Mouse (Mus musculus): ENCODE measurements around the gene Npepps. TPM values are rescaled to one million over a fixed set of nuclear protein-coding genes. Genes with fewer than 3 reads are reported as not detected.

Npepps gene
- polyA plus RNA-seq, 1 experiment from 2014 or later = 114 TPM

DNA sequence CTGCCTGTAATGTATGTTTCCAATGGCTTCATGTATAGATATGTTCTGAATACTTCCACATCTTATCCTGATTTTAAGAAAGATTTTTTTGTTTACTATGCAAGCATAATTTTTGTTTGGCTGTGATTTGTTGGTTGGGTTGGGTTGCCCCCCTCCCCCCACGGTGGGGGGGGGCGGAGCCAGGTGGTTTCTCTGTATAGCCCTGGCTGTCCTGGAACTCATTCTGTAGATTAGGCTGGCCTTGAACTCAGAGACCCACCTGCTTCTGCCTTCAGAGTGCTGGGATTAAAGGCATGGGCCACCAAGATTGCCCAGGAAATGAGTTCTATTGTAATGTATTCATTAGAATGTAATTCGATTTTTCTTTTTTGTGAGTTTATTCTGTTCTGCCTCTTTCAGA lies 91.2 kb downstream of the Npepps start:
- ChIA-PET POLR2A (interaction anchor here (1.5 kb wide), 1 partner anchor 15 kb away, joined by 3 read pairs; no protein-coding TSS in a partner anchor), CTCF (no interaction called here)
- in situ Hi-C loops (cut with MboI; ENCODE audit: low pct_unique_long_range_greater_than_20kb) = no loop called here
- ATAC-seq (no peak), DNase-seq (ENCODE audit: low read depth, low spot score) (no peak)
- no peak for TF ChIP-seq CTCF (IDR thresholded peaks at IDR 0.05)
- no peaks in the 10 kb centered on the region for H3K27me3 ChIP-seq

DNA sequence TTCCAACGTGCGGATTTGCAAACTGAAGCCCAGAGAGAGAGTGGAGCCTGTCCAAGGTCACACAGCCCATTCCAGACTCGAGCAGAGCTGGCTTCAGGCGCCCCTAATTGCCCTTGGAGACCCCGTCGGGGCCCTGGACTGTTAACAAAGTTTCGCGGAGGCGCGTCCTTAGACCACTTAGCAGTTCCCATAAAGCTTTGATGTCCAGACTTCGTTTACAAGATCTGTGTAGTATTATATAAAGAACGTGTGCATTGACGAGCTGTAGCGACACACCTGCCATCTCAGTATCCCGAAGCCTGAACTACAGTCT lies 91.8 kb downstream of the Npepps start:
- ATAC-seq = no peak

DNA sequence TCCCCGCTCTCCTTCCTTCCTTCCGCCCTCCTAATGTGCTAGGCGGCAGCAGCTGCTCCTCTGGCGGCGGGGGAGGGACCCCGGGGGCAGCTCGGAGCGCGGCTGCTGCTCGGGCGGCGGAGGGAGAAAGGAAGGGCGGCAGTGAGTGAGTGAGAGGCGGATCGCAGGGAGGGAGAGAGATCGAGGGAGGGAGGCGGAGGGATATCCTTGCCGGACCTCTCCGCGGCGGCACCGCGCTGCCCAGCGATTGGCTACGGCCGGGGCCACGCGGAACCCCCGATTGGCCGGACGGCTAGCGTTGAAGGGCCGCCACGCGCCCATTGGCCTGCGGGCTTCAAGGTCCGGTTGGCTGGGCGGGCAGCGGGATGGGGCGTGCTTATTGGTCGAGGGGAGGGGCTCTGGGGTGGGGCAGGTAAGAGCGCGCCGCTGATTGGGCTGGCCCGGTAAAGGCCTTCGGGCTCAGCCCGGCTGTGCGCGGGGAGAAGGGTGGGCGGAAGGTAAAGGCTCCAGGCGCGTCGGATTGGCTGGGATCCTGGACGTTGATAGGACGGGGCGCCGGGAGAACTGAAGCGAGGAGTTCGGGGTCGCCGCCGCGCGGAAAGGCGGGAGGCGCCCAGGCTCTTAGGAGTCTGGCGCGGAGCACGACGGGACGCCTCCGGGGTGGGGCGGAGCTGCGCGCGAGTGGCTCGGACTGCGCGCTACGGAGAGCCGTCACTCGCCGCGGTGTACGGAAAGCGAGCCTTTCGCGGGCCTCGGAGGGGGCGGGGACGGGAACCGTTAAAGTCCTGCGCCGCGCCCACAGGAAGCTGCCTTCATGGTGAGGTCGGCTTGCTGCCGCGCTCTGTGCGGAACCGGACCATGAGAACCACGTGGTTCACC lies 92.4 kb downstream of the Npepps start, which contains the start of gene Kpnb1:
Gene Kpnb1 (minus strand): TSS at position 118 of the 879 bp plus-strand sequence.
- in situ Hi-C loops (cut with MboI; ENCODE audit: low pct_unique_long_range_greater_than_20kb) = no loop called here
- no peaks in the 10 kb centered on the region for H3K27me3 ChIP-seq
- ATAC-seq (peak; percentile 89), DNase-seq (ENCODE audit: low read depth, low spot score) (peak; percentile 88)
- no peak for TF ChIP-seq CTCF (IDR thresholded peaks at IDR 0.05)
- ChIA-PET CTCF (no interaction called here), POLR2A (interaction anchor here (0.6 to 1.5 kb wide), 3 partner anchors 14 to 122 kb away, joined by 3 to 6 read pairs (median 3); no protein-coding TSS in a partner anchor)

More for the DNA sequence above, 91.8 kb downstream of the Npepps start:
- no peak for TF ChIP-seq CTCF (IDR thresholded peaks at IDR 0.05)
- in situ Hi-C loops (cut with MboI; ENCODE audit: low pct_unique_long_range_greater_than_20kb) = no loop called here
- ChIA-PET CTCF (no interaction called here), POLR2A (interaction anchor here (1.1 to 1.5 kb wide), 2 partner anchors 14 to 122 kb away, joined by 3 to 6 read pairs; no protein-coding TSS in a partner anchor)
- no peaks in the 10 kb centered on the region for H3K27me3 ChIP-seq
- DNase-seq (ENCODE audit: low read depth, low spot score) = no peak

DNA sequence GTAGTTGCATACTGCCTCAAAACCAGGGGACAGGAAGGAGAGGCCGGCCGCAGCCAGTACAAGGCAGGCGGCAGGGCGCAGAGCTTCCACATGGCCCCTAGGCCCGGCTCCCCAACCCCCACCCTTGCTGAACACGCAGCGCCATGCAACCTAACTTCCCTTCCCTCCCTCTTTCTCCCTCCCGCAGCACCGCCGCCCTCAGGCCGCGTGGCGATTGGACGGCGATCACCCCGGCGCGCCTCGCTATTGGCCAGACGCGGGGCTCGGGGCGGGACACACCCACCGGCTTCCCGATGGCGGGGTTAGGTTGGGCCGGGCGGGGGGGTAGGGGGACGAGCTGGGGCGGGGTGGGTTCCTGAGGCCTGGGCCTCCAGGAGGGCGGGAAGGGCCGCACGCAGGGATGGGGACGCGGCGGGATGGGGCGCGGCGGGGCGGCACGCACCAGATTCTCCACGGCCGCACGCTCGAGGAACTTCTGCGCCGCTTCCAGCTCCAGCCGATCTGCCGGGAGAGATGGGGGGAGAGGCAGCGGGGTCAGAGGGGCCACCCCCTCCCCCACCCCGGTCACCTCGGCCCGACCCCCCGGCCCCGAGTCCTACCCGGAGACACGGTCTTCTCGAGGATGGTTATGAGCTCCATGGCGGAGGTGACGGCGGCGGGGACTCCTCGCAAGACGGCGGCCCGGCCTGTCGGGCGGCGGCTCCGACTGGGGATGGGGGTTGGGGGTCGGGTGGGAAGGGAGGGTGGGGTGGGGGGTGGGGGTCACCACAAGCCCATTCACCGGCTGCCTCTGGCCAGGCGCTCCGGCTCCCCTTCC lies 93.3 kb downstream of the Npepps start:
- POLR2A ChIA-PET = interaction anchor here (0.7 kb wide), 1 partner anchor 23 kb away, joined by 3 read pairs; no protein-coding TSS in a partner anchor
- no peak for TF ChIP-seq CTCF (IDR thresholded peaks at IDR 0.05)
- peak; percentile 48 for ATAC-seq
- no peaks in the 10 kb centered on the region for H3K27me3 ChIP-seq
- CTCF ChIA-PET = no interaction called here
- in situ Hi-C loops (cut with MboI; ENCODE audit: low pct_unique_long_range_greater_than_20kb) = no loop called here
- DNase-seq (ENCODE audit: low read depth, low spot score) = peak; percentile 67

DNA sequence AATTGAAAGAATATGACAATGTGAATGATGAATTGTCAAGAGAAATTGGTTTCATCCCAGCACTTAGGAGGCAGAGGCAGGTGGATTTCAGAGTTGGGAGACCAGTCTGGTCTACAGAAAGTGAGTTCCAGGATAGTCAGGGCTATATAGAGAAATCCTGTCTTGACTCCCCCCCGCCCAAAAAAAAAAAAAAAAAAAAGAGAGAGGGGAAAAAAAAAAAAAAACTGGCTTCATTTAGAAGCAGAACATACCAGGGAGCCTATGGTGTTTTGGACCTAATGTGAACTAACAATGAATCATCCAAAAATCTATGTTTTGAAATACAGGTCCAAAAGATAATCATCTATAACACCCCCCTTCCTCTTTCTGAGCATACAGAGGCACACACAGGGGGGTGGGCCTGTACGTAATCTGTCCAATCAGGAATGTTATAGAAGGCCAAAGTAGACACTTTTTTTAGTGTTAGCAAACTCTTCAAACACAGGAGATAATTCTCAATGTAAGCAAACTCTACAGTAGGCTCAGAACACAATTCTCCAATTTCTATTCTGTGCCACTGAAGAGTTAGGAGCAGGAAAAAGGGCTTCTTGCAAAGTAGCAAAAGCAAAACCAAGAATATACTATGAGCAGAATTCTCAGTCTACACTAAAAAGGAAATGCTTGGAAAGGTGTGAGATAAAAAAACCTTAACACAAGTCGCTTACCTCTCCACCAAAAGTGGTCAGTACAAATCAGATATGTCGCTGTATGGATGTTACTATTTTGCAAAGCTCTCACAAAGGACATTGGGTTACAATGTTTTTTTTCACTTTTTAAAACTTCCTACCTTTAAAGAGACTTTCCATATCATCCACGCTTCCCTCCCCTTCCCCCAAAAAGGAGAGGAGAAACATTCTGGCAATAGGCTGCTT lies 94.5 kb downstream of the Npepps start:
- CTCF ChIA-PET = no interaction called here
- in situ Hi-C loops (cut with MboI; ENCODE audit: low pct_unique_long_range_greater_than_20kb) = no loop called here
- TF ChIP-seq CTCF (IDR thresholded peaks at IDR 0.05) = no peak
- ATAC-seq (no peak), DNase-seq (ENCODE audit: low read depth, low spot score) (no peak)
- H3K27me3 ChIP-seq = no peaks in the 10 kb centered on the region
- POLR2A ChIA-PET = interaction anchor here (0.7 kb wide), 1 partner anchor 22 kb away, joined by 3 read pairs; no protein-coding TSS in a partner anchor

DNA sequence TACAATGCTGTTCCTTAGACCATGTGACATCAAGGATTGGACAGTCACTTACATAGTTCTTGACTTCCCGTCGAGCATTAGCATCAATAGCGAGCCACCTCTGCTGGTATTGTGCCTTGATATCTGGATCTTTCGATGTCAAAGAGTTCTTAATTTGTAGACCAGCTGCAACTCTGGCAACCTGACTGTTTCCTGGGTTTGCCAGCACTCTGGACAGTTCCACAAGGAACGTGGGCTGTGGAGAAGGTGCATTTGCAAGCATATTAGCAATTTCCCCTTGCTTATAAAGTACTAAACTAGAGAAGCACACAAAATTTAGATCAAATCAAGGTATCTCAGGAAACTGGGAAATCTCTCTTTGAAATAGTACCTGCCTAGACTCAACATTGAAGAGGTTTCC lies 95.6 kb downstream of the Npepps start:
- DNase-seq (ENCODE audit: low read depth, low spot score) (no peak), ATAC-seq (no peak)
- in situ Hi-C loops (cut with MboI; ENCODE audit: low pct_unique_long_range_greater_than_20kb) = no loop called here
- CTCF ChIA-PET = no interaction called here
- no peak for TF ChIP-seq CTCF (IDR thresholded peaks at IDR 0.05)
- no peaks in the 10 kb centered on the region for H3K27me3 ChIP-seq
- POLR2A ChIA-PET = interaction anchor here (0.5 kb wide), 1 partner anchor 131 kb away, joined by 5 read pairs; no protein-coding TSS in a partner anchor

DNA sequence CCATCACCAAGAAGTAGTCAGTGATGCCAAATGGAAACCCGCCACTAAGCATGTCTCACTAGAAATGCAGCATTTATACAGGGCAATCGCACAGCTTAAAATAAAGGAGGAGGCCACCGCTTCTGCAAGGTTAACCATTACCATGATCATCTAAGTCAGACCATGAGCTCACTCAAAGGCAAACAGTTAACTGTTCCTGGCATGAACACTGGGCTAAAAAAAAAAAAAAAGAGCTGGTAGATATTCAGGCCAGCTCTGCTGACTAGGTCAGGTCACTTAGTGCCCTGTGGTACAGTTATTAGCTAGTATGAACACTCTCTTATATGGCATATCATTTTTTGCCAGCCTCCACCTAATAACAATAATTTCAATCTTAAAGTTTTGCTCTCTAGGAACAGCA lies 98.0 kb downstream of the Npepps start:
- no peak for TF ChIP-seq CTCF (IDR thresholded peaks at IDR 0.05)
- ChIA-PET CTCF (no interaction called here), POLR2A (interaction anchor here (0.5 to 0.8 kb wide), 3 partner anchors 10 to 68 kb away, joined by 3 read pairs; no protein-coding TSS in a partner anchor)
- in situ Hi-C loops (cut with MboI; ENCODE audit: low pct_unique_long_range_greater_than_20kb) = no loop called here
- H3K27me3 ChIP-seq = no peaks in the 10 kb centered on the region
- ATAC-seq = no peak
- DNase-seq (ENCODE audit: low read depth, low spot score) = no peak

DNA sequence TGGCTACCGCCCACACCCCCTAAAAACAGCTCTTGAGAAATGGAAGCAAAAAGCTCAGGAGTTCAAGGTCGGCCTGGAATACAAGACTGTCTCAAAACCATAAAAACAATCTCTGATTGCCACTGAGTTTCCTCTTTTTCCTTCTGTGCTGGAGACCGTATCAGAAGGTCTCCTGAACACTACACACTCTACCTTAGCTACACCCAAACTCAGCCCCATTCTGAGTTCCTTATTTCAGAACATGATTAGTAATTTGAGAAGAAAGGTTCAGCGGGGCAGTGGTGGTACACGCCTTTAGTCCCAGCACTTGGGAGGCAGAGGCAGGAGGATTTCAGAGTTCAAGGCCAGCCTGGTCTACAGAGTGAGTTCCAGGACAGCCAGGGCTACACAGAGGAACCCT lies 99.4 kb downstream of the Npepps start:
- ATAC-seq = no peak
- CTCF ChIA-PET = interaction anchor here (1.1 kb wide), 1 partner anchor 28 kb away, joined by 3 read pairs; no protein-coding TSS in a partner anchor
- in situ Hi-C loops (cut with MboI; ENCODE audit: low pct_unique_long_range_greater_than_20kb) = no loop called here
- no peak for DNase-seq (ENCODE audit: low read depth, low spot score)
- POLR2A ChIA-PET = no interaction called here
- H3K27me3 ChIP-seq = no peaks in the 10 kb centered on the region
- no peak for TF ChIP-seq CTCF (IDR thresholded peaks at IDR 0.05)

DNA sequence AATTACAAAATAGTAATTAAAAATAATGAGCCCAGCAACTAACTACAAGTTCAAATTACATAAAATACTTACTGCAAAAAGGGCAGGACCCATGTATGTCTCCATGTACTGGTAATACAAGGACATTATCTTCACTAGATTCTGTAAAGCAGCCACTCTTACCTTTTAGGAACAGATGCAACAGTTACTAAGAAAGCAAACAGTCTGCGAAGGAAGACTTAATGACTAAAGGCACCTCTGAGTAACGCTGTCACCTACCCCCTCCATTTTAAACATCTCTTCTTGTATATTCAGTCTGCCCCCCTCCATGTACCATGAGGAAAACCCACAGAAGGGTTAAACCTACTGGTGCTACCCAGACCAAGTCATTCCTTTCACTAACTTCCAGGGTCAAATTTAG lies 102.2 kb downstream of the Npepps start:
- DNase-seq (ENCODE audit: low read depth, low spot score) (no peak), ATAC-seq (no peak)
- no peak for TF ChIP-seq CTCF (IDR thresholded peaks at IDR 0.05)
- CTCF ChIA-PET = interaction anchor here (1.0 to 2.4 kb wide), 3 partner anchors 21 to 98 kb away, joined by 3 to 6 read pairs (median 3); no protein-coding TSS in a partner anchor
- in situ Hi-C loops (cut with MboI; ENCODE audit: low pct_unique_long_range_greater_than_20kb) = no loop called here
- H3K27me3 ChIP-seq = no peaks in the 10 kb centered on the region
- POLR2A ChIA-PET = no interaction called here

DNA sequence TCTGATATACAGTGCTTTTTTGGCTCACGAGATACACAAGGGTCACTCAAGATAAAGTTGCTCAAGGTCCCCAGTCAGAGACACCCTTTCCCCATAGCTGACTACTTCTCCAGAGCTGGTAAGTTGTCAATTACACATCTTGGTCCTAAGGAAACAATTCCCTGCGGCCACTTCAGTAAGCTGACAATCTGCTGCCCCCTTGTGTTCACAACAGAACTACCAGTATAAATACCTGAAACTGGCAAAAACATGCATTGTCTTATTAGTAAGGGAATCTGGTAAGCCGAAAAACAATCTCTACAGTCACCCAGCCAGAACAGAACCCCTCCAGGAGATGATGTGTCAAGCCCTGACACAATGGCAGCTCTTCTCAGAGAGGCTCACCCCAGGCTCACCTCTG lies 103.6 kb downstream of the Npepps start:
- peak; percentile 64 for TF ChIP-seq CTCF (IDR thresholded peaks at IDR 0.05)
- H3K27me3 ChIP-seq = no peaks in the 10 kb centered on the region
- DNase-seq (ENCODE audit: low read depth, low spot score) (no peak), ATAC-seq (no peak)
- CTCF ChIA-PET = interaction anchor here (1.0 to 2.4 kb wide), 5 partner anchors 8 to 105 kb away, joined by 3 to 7 read pairs (median 3); no protein-coding TSS in a partner anchor
- POLR2A ChIA-PET = interaction anchor here (1.2 kb wide), 1 partner anchor 13 kb away, joined by 3 read pairs; no protein-coding TSS in a partner anchor
- in situ Hi-C loops (cut with MboI; ENCODE audit: low pct_unique_long_range_greater_than_20kb) = no loop called here

All from Patski (cell line).